Mouse (Mus musculus): ENCODE measurements around the gene Hist1h4d. TPM values are rescaled to one million over a fixed set of nuclear protein-coding genes. Genes with fewer than 3 reads are reported as not detected.
"Not testable (repeated sequence)": the region's sequence is repeated elsewhere in the genome, so short reads cannot be mapped to it uniquely, and the experiment has no call there.

Gene Hist1h4d
- 1,889 and 1,922 TPM in 2 replicates for total RNA-seq (2012; rRNA removed)
- polyA plus RNA-seq (2012; ENCODE audit: insufficient read depth in 1 of 2, insufficient read length in 2 of 2, low read depth in 1 of 2, low replicate concordance in 2 of 2, missing spikeins in 1 of 2), result 10 to 100 TPM in 1 of 2 experiments, not detected in 1; 11.7 TPM

GRCm38 (mm10) chr13:23581408-23582218 lies at the start of gene Hist1h4d:
TSS of gene Hist1h4d (plus strand) at chr13:23581598.
- TF ChIP-seq TBP (IDR thresholded peaks at IDR 0.05; ENCODE audit: low read depth, low read length) (peak; percentile 99), MXI1 (IDR thresholded peaks at IDR 0.05; ENCODE audit: low read depth, low read length) (no peak), POLR2A (IDR thresholded peaks at IDR 0.05; ENCODE audit: control insufficient read depth in 1 of 2, insufficient read depth in 1 of 2, low read depth in 1 of 2, low read length in 2 of 2, poor library complexity in 1 of 2) (peak; percentile 99 to 100), POLR2AphosphoS5 (IDR thresholded peaks at IDR 0.05; ENCODE audit: borderline replicate concordance, low read depth, low read length) (peak; percentile 99), TAL1 (IDR thresholded peaks at IDR 0.05; ENCODE audit: low read length) (0 out of 2 replicates have a peak, but pooled peaks have one; percentile 4), UBTF (IDR thresholded peaks at IDR 0.05; ENCODE audit: borderline replicate concordance, insufficient read depth, low read depth, low read length) (peak; percentile 98)
- peak; percentile 97 for DNase-seq (ENCODE audit: low read depth, low spot score)
- peaks cover under 1% of the 10 kb centered on the region; the same call in 1 of the 2 replicates for H3K79me2 ChIP-seq (ENCODE audit: control insufficient read depth, insufficient read depth, low read length, poor library complexity)
- peak within 1 kb of the TSS; percentile 84 for H3K27ac ChIP-seq (ENCODE audit: control insufficient read depth, low read depth, low read length)
- H3K9me3 ChIP-seq (replicated peaks; ENCODE audit: insufficient read depth, low read length), result no peaks in the 10 kb centered on the region
- H3K27me3 ChIP-seq (ENCODE audit: control insufficient read depth in 1 of 2, insufficient read depth in 2 of 2, low read length in 2 of 2), result no peaks in the 10 kb centered on the region
- H3K9ac ChIP-seq (ENCODE audit: control insufficient read depth, low read depth, low read length, poor library complexity, severe bottlenecking), result peak within 1 kb of the TSS; percentile 80
- H3K4me3 ChIP-seq (ENCODE audit: control insufficient read depth in 1 of 2, insufficient read depth in 1 of 2, low read depth in 2 of 2, low read length in 2 of 2), result peak within 1 kb of the TSS in 1 of 2 experiments; percentile 21; a peak in 1 of 4 replicates
- peaks cover 0 to 10% of the 10 kb centered on the region in 2 experiments; a peak in 2 of 4 replicates for H3K4me1 ChIP-seq (ENCODE audit: control insufficient read depth in 1 of 2, insufficient read depth in 2 of 2, low read length in 2 of 2)
- H3K36me3 ChIP-seq (ENCODE audit: control insufficient read depth in 1 of 2, insufficient read depth in 2 of 2, low read length in 2 of 2), result peaks cover 0 to 47% of the 10 kb centered on the region in 2 experiments; a peak in 2 of 4 replicates

GRCm38 (mm10) chr13:23532262-23533075 lies 48.9 kb upstream of the Hist1h4d start:
- Histone ChIP-seq H3K36me3 (ENCODE audit: control insufficient read depth in 1 of 2, insufficient read depth in 2 of 2, low read length in 2 of 2) (peaks cover 0 to 29% of the 10 kb centered on the region in 2 experiments; a peak in 2 of 4 replicates), H3K9ac (ENCODE audit: control insufficient read depth, low read depth, low read length, poor library complexity, severe bottlenecking) (peak overlapping the region; percentile 84), H3K79me2 (ENCODE audit: control insufficient read depth, insufficient read depth, low read length, poor library complexity) (peaks cover 4% of the 10 kb centered on the region; the same call in 1 of the 2 replicates), H3K27me3 (ENCODE audit: control insufficient read depth in 1 of 2, insufficient read depth in 2 of 2, low read length in 2 of 2) (no peaks in the 10 kb centered on the region), H3K27ac (ENCODE audit: control insufficient read depth, low read depth, low read length) (peak overlapping the region; percentile 100), H3K4me1 (ENCODE audit: control insufficient read depth in 1 of 2, insufficient read depth in 2 of 2, low read length in 2 of 2) (peaks cover 0 to 4% of the 10 kb centered on the region in 2 experiments; a peak in 2 of 4 replicates), H3K9me3 (replicated peaks; ENCODE audit: insufficient read depth, low read length) (no peaks in the 10 kb centered on the region), H3K4me3 (ENCODE audit: control insufficient read depth in 1 of 2, insufficient read depth in 1 of 2, low read depth in 2 of 2, low read length in 2 of 2) (peak overlapping the region; percentile 12 to 51)
- DNase-seq (ENCODE audit: low read depth, low spot score), result peak; percentile 78
- no peak for TF ChIP-seq NELFE (IDR thresholded peaks at IDR 0.05; ENCODE audit: low read depth, low read length)

GRCm38 (mm10) chr13:23533560-23534367 lies 47.6 kb upstream of the Hist1h4d start, which contains the start of gene Hist1h2af:
TSS of gene Hist1h2af (plus strand) at chr13:23533906.
- DNase-seq (ENCODE audit: low read depth, low spot score), result peak; percentile 96
- H3K79me2 ChIP-seq (ENCODE audit: control insufficient read depth, insufficient read depth, low read length, poor library complexity); H3K4me1 ChIP-seq (ENCODE audit: control insufficient read depth in 1 of 2, insufficient read depth in 2 of 2, low read length in 2 of 2); H3K9me3 ChIP-seq (replicated peaks; ENCODE audit: insufficient read depth, low read length); H3K27me3 ChIP-seq (ENCODE audit: control insufficient read depth in 1 of 2, insufficient read depth in 2 of 2, low read length in 2 of 2): not testable (repeated sequence)
- peak within 1 kb of the TSS; percentile 95 for H3K9ac ChIP-seq (ENCODE audit: control insufficient read depth, low read depth, low read length, poor library complexity, severe bottlenecking)
- H3K27ac ChIP-seq (ENCODE audit: control insufficient read depth, low read depth, low read length), result peak within 1 kb of the TSS; percentile 100
- TF ChIP-seq POLR2A (IDR thresholded peaks at IDR 0.05; ENCODE audit: control insufficient read depth in 1 of 2, insufficient read depth in 1 of 2, low read depth in 1 of 2, low read length in 2 of 2, poor library complexity in 1 of 2), result peak; percentile 66 to 74; a peak in 3 of 4 replicates
- TF ChIP-seq TBP (IDR thresholded peaks at IDR 0.05; ENCODE audit: low read depth, low read length), result peak; percentile 97
- TF ChIP-seq POLR2AphosphoS5 (IDR thresholded peaks at IDR 0.05; ENCODE audit: borderline replicate concordance, low read depth, low read length), result 0 out of 2 replicates have a peak, but pooled peaks have one; percentile 24
- H3K4me3 ChIP-seq (ENCODE audit: control insufficient read depth in 1 of 2, insufficient read depth in 1 of 2, low read depth in 2 of 2, low read length in 2 of 2), result peak within 1 kb of the TSS; percentile 35 to 67
- H3K36me3 ChIP-seq (ENCODE audit: control insufficient read depth in 1 of 2, insufficient read depth in 2 of 2, low read length in 2 of 2), result peaks cover 0 to 28% of the 10 kb centered on the region in 2 experiments; a peak in 2 of 4 replicates

All from MEL (cell line).